Mouse (Mus musculus): ENCODE results near the gene Rbm10. TPM values are rescaled to one million over a fixed set of nuclear protein-coding genes. Genes with fewer than 3 reads are reported as not detected.
A peak's percentile ranks its signal among the peaks of the same experiment; 100 is the strongest.

The Rbm10 gene
- total RNA-seq (2021) (10 to 100 TPM; 29.6 to 39.5 TPM), polyA plus RNA-seq (2012; rRNA removed) (50.0 and 63.8 TPM in 2 replicates)
- long read RNA-seq, transcript Rbm10-203 (23 exons, 3,172 nt) = major isoform, 7 of 21 reads
- long read RNA-seq, partial matches to known transcripts = 0 of 21 reads
- long read RNA-seq, other reads (novel, unspliced or antisense) = 13 of 21 reads

DNA sequence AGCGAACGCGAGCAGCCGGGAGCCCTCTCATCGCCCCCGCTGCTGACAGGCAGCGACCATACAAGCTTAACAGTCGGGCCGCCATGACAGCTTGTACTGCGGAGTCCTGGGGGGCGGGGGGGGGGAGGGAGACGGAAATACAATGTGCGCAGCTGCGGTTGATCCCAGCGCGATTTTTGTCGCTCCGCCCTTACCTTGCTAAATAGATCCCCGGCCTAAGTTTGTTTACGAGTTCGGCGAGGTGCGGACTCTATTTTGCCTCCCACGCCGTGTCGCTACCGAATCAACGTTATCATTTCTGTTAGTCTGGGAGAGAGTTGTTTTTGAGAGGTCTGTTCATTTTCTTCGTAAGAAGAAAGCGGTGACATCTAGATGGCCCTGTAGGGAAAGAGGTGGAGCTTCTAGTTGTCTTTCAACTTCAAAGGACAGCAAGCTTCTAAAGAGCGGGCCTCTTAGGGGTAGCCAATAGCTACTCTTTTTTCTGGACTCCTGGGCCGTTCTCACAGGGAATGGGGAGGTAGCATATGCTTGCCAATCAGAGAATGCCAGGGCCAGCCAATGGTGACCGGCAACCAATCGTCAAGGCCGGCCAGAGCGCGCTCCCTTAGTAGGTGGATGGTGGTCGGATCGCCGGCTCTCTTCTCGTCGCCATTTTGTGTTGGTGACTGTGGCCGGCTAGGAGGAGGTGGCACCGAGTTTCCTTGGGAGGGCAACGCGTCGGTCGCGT lies at the start of gene Rbm10, which contains the start of gene Ndufb11:
Gene Rbm10, plus strand, starts transcription at position 328 of the 727 bp plus-strand sequence.
Gene Ndufb11, minus strand, starts transcription at position 444 of the 727 bp plus-strand sequence.
- peak; percentile 88 for DNase-seq

DNA sequence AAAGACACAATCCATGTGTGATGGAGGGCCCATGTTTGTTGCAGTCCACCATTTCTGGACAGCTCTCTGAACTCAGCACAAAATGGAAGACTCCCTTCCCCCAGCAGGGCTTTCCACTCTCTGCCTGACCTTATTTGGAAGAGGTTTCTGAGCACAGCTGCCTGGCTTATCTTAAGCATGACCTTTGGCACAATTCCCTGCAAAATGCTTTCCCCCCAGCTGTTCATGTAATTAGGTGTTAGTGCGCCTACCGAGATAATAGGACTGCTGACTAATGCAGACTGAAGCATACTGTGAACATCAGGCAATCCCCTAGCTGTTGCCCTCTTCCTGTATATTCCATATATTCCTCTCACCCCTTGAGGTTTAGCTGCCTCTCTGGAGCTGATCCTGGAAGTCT lies 46.3 kb upstream of the Rbm10 start:
- peak; percentile 9 for DNase-seq

- DNase-seq = no peak
Measured at GRCm38 (mm10) chrX:20572683-20573082, 44.6 kb upstream of the Rbm10 start.

DNA sequence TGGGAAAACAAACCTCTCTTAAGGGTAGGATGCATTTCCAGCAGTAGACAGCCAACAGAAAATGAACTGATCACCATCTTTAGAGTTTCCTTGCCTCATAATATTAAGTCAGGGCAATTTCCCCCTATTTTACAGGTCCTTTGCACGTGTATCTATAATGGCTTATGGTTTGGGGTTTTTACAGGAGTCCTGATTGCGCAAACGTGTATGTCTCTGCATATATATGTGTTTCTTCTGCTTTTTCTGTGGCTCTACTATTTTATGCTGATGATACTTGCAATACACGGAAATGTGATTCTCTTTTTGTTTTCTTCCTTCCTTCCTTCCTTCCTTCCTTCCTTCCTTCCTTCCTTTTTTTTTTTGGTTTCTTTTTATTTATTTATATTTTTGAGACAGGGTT lies 43.4 kb upstream of the Rbm10 start:
- no peak for DNase-seq

DNA sequence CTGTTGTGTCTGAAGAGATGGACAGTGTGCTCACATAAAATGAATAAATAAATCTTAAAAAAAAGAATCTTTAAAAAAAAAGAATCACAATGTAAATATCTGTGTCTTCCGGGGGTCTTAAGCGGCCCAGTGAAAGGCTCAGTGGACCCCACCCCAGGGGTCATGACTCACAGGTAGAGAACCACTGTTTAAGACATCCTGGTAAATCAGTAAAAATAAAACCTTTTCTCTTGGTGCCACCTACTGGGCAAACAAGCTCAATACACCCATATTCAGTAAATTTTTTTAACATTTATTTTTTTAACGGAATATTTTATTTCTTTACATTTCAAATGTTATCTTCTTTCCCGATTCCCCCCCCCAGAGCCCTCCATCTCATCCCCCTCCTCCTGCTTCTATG lies 29.3 kb upstream of the Rbm10 start:
- DNase-seq = peak; percentile 3

- DNase-seq = no peak
Measured at GRCm38 (mm10) chrX:20608500-20608899, 8.8 kb upstream of the Rbm10 start.

DNA sequence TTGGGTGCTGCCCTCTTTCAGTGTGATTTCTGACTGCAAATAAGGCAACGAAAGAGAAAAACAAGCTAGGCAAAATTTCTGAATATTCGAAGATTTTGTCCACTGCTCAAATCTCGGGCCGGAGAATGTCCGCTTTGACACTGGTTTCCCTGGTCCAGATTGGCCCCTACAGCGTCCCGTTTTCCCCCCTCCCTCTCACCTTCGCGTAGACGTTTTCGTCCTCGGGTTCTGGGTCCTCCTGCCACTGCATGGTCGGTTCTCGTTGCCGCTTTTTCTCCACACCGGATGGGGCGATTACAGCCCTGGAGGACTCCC lies 485 bp upstream of the Rbm10 start:
- no peak for DNase-seq

DNA sequence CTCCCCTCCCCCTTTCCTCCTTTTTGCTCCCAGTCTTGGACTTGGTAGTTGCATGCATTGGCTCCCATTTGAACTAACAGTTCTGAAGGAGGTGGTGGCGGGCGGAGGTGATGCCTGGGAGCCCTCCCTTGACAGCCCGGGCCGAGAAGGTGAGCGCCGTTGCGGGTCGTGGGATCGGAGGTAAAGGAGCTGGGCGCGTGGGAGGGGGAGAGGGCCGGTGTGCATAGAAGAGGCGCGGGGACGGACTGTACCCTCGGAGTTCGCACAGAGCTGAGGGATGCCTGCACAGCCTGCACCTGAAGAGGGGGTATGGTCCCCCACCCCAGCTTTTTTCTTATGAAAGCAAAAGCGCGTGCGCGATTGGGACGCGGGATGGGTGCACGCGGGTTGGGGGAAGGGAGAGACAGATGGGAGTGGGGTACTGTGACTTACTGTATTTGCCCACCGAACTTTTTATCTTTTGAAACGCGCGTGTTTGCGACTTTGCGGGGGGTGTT lies 648 bp downstream of the Rbm10 start:
- no peak for DNase-seq

GRCm38 (mm10) chrX:20638141-20638540 lies 20.8 kb downstream of the Rbm10 start:
- DNase-seq = no peak

GRCm38 (mm10) chrX:20644780-20645179 lies 27.5 kb downstream of the Rbm10 start:
- DNase-seq = peak; percentile 20

DNA sequence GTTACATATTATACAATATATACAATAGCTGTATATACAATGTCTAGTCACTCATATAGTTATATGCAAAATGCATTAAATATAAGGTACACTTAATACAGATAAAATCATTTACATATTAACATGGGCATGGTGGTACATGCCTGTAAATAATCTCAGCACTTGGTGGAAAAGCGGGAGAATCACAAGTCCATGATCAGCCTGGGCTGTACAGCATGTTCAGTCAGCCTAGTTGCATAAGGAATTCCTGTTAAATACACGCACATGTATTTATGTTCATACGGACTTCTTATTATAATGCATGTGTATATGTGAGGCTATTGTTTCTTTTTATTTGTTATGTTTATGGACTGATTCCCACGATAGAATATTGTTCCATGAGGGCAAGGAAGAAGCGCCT lies 40.3 kb downstream of the Rbm10 start:
- no peak for DNase-seq

GRCm38 (mm10) chrX:20658026-20658652 lies 40.8 kb downstream of the Rbm10 start, which contains the start of gene Uba1:
TSS of gene Uba1 (plus strand) at chrX:20658326.
- DNase-seq = peak; percentile 85

DNA sequence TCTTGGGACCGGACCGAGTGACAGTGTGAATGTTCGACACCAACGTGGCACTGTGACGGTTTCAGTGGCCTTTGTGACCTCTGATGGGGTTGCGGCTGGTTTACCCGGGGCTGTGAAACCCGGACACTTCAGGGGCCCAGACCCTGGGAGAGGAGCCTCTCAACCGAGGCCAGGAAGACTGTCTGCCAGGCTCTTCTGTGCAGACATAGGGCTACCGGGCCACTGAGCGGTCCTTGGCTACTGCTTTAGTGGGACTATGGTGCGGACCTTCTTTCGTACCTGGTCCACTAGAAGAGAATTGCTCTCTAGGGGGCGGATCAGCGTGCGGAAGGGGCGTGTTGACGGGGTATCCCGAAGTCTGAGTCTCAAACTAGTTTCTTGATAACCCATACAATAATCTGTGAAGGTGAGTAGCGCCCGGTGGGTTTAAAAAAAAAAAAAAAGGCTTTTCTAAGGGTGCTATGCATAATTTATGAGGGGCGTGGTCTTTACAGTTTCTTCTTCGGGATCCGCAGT lies 41.6 kb downstream of the Rbm10 start:
- peak; percentile 18 for DNase-seq

- no peak for DNase-seq
Measured at GRCm38 (mm10) chrX:20662317-20662715, 45.0 kb downstream of the Rbm10 start.

GRCm38 (mm10) chrX:20662716-20663443 lies 45.6 kb downstream of the Rbm10 start:
- DNase-seq = peak; percentile 88

DNA sequence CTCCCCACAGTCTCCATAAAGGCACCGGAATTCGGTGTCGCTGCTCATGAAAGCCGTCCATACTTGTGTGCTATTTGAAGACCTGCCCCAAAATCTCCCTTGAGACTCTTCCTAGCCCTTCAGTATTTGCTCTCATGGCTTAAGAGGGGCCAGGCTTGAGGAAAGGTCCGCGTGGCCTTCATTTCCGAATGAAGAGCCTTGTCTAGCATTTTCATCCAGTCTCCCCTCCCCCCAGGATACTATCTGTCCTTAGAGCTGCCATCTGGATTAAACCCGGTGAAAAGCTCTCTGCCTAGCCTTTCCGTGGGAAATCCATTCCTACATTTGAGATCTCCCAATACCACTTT lies 46.1 kb downstream of the Rbm10 start:
- no peak for DNase-seq

DNA sequence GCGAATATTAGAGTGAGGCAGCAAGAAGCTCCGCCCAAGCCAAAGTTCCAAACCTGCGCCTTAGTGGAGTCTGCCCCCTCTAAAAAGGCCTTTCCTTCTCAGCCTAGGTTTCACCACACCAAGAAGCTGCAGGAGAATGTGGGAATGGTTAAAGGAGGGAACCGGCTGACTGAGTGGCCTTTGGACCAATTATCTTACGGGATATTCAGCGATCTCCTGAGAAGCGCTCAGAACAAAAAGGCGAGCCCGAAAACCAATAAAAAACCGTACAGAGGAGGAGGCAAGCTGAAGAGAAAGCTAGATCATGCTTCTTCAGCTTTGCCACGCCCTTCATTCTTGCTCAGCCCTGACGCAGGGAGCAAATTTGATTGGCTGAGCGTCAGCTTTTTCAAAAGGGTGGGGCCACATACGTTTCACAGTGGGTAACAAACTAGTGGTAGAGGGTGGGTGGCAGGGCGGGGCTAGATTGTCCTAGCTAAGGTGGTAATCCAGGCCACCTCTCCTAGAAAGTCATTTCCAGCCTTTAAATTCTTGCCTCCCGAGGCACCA lies 70.3 kb downstream of the Rbm10 start, which contains the start of gene Cdk16:
Gene Cdk16, plus strand, starts transcription at position 436 of the 549 bp plus-strand sequence.
- peak; percentile 92 for DNase-seq

GRCm38 (mm10) chrX:20688068-20688547 lies 70.8 kb downstream of the Rbm10 start:
- DNase-seq = peak; percentile 91

DNA sequence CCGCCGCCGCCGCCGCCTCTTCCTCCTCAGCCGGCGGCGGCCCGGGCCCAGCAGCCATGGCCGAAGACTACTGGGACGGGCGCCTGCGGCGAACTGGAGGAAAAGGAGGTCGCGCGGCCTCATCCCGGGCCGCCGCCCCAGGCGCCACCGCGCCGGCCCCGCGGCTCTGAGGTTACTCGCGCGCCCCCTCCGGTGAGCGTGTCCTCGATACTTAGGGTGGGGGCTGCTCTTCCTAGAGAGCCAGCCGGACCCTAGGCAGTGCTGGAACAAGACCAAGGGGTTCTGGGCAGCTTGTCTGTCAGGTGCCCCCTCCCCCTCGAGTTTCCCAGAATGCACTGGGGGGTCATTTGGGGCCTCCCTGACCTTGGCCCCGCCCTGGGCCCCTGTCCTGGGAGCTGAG lies 71.3 kb downstream of the Rbm10 start:
- peak; percentile 67 for DNase-seq

DNA sequence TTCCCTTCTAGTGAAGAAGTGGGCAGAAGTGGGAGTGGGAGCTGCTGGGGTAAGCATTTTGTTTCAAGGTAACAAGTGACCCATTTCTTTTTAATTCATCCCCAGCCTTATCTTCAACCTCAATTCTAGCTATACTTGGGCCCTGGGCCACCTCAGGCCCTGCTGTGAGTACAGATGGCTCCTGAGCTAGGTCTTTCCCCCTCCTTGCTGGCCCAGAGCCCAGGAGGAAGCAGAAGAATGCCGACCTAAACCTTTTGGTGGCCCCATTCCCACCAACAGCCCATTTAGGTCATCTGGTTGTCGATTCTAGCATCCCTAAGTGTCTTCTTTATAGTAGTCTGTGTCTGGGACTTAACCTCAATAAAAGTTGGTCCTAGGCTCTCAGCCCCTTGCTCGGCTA lies 74.3 kb downstream of the Rbm10 start:
- DNase-seq = no peak

- DNase-seq = no peak
Measured at GRCm38 (mm10) chrX:20692616-20693015, 75.3 kb downstream of the Rbm10 start.

DNA sequence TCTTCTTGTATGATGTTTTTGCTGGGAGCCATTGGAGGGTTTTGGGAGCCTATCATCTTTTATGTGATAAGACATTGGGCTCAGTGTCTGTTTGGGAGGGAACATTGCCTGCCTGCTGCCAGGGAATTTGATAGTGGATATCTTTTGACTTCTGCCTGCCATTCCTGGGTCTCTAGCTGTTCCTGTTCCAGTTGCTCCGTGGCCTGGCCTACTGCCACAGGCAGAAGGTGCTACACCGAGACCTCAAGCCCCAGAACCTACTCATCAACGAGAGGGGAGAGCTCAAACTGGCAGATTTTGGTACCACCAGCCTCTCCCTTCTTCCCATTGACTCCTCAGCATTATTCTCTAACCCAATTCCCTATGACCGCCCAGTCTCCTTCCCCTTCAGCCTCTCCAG lies 78.5 kb downstream of the Rbm10 start:
- DNase-seq = no peak
